Mouse (Mus musculus): ENCODE measurements around the gene Pum1. TPM values are rescaled to one million over a fixed set of nuclear protein-coding genes. Genes with fewer than 3 reads are reported as not detected.

The Pum1 gene
- polyA plus RNA-seq, 1 experiment from 2014 or later = 103 TPM

- H3K4me2 ChIP-seq = no peak overlapping the region
- H3K27me3 ChIP-seq (ENCODE audit: control insufficient read depth, insufficient read depth, low read length) = no peaks in the 10 kb centered on the region
- 86% methylated on average over 3 of the region's 3 CpGs for WGBS
- H3K27ac ChIP-seq (ENCODE audit: low read depth, low read length) = no peak overlapping the region
- H3K36me3 ChIP-seq (ENCODE audit: control insufficient read depth, insufficient read depth, low read length) = peaks cover 6% of the 10 kb centered on the region; the same call in 1 of the 2 replicates
- H3K4me3 ChIP-seq (ENCODE audit: low read depth, low read length) = no peak overlapping the region
- H3K4me1 ChIP-seq (ENCODE audit: control insufficient read depth, insufficient read depth, low read length) = no peaks in the 10 kb centered on the region
- ATAC-seq (ENCODE audit: low FRiP score) (no peak), DNase-seq (ENCODE audit: low spot score, missing footprints) (no peak)
- no peaks in the 10 kb centered on the region for H3K9me3 ChIP-seq (ENCODE audit: control insufficient read depth, low read length)
- no peak overlapping the region for H3K9ac ChIP-seq (ENCODE audit: low read length)
These were observed 43.3 kb downstream of the Pum1 start for GRCm38 (mm10) chr4:130706215-130707000.

DNA sequence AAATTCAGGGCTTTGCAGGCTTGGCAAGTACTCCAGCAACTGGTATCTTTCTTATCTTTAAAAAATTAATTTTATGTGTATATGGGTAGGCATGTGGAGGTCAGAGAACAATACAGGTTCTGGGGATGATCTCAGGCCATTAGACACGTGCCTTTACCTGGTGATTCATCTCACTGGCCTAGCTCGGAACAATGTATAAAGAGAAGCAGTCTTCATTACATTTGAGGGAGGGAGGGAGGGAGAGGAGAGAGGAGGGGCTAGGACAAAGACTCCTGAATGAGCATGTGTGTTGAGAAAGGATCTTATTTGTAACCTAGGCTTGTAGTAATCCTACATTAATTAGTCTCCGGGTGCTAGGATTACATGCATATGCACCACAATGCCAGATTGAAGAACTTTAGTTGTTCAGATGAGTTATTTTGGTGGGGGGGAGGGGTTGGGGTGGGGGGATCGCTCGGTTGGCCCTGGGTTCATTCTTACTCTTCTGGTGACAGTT, 48.3 kb downstream of the Pum1 start:
- no peak overlapping the region for H3K27ac ChIP-seq (ENCODE audit: low read depth, low read length)

DNA sequence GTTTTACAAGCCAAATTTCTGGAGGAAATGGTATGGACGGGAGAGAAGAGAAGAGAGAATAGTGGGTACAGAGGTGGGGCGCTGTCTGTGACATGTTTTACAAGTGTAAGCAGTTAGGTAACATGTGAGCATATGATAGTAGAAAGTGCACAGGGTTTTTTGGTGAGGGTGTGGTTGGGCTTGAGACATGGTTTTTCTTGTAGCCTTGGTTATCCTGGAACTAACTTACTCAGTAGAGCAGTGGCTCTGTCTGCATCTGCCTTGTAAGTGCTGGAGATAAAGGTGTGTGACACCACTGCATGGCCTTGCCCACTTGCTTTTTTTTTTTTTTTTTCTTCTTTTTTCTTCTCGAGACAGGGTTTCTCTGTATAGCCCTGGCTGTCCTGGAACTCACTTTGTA, 49.2 kb downstream of the Pum1 start:
- Histone ChIP-seq H3K4me2 (no peak overlapping the region), H3K9me3 (ENCODE audit: control insufficient read depth, low read length) (no peaks in the 10 kb centered on the region), H3K36me3 (ENCODE audit: control insufficient read depth, insufficient read depth, low read length) (no peaks in the 10 kb centered on the region), H3K27ac (ENCODE audit: low read depth, low read length) (no peak overlapping the region; the same call in 1 of the 2 replicates), H3K27me3 (ENCODE audit: control insufficient read depth, insufficient read depth, low read length) (no peaks in the 10 kb centered on the region), H3K4me1 (ENCODE audit: control insufficient read depth, insufficient read depth, low read length) (no peaks in the 10 kb centered on the region), H3K9ac (ENCODE audit: low read length) (no peak overlapping the region), H3K4me3 (ENCODE audit: low read depth, low read length) (no peak overlapping the region)
- no peak for ATAC-seq (ENCODE audit: low FRiP score)
- 91% methylated on average over 3 of the region's 3 CpGs for WGBS
- DNase-seq (ENCODE audit: low spot score, missing footprints) = no peak

More for the DNA sequence above, 48.3 kb downstream of the Pum1 start:
- 42% methylated on average over 5 of the region's 5 CpGs for WGBS
- Histone ChIP-seq H3K4me1 (ENCODE audit: control insufficient read depth, insufficient read depth, low read length) (no peaks in the 10 kb centered on the region), H3K27me3 (ENCODE audit: control insufficient read depth, insufficient read depth, low read length) (no peaks in the 10 kb centered on the region), H3K36me3 (ENCODE audit: control insufficient read depth, insufficient read depth, low read length) (no peaks in the 10 kb centered on the region), H3K4me2 (no peak overlapping the region), H3K9ac (ENCODE audit: low read length) (no peak overlapping the region), H3K4me3 (ENCODE audit: low read depth, low read length) (no peak overlapping the region), H3K9me3 (ENCODE audit: control insufficient read depth, low read length) (no peaks in the 10 kb centered on the region)
- ATAC-seq (ENCODE audit: low FRiP score) (no peak), DNase-seq (ENCODE audit: low spot score, missing footprints) (no peak)

GRCm38 (mm10) chr4:130713430-130713829, 50.3 kb downstream of the Pum1 start:
- H3K36me3 ChIP-seq (ENCODE audit: control insufficient read depth, insufficient read depth, low read length) = no peaks in the 10 kb centered on the region
- no peaks in the 10 kb centered on the region for H3K4me1 ChIP-seq (ENCODE audit: control insufficient read depth, insufficient read depth, low read length)
- H3K27ac ChIP-seq (ENCODE audit: low read depth, low read length) = no peak overlapping the region
- WGBS = 85% methylated on average over 5 of the region's 5 CpGs
- no peak overlapping the region for H3K9ac ChIP-seq (ENCODE audit: low read length)
- H3K4me2 ChIP-seq = no peak overlapping the region
- no peaks in the 10 kb centered on the region for H3K9me3 ChIP-seq (ENCODE audit: control insufficient read depth, low read length)
- no peak overlapping the region for H3K4me3 ChIP-seq (ENCODE audit: low read depth, low read length)
- H3K27me3 ChIP-seq (ENCODE audit: control insufficient read depth, insufficient read depth, low read length) = no peaks in the 10 kb centered on the region
- DNase-seq (ENCODE audit: low spot score, missing footprints) = no peak
- ATAC-seq (ENCODE audit: low FRiP score) = no peak

DNA sequence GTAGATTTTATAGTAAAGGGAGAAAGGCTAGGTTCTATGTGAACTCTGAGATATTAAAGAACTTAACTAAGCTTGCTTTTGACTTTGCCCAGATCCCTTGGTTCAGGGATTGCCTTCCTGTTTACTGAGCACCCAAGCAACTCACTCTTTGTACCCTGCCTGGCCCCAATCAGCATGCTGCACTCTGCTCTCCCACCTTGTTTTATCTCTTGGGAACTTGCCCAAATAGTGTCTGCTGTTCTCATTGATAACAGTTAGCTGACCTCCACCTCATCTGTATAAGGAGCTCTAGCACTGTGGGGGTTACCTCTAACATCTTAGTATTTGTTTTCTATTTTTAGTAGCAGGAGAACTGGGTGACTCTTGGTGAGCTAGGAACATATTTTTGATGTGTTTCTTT, 52.0 kb downstream of the Pum1 start:
- H3K4me3 ChIP-seq (ENCODE audit: low read depth, low read length) = no peak overlapping the region
- no peaks in the 10 kb centered on the region for H3K36me3 ChIP-seq (ENCODE audit: control insufficient read depth, insufficient read depth, low read length)
- H3K9me3 ChIP-seq (ENCODE audit: control insufficient read depth, low read length) = no peaks in the 10 kb centered on the region
- H3K9ac ChIP-seq (ENCODE audit: low read length) = no peak overlapping the region
- ATAC-seq (ENCODE audit: low FRiP score) = no peak
- no peak overlapping the region for H3K4me2 ChIP-seq
- no peaks in the 10 kb centered on the region for H3K27me3 ChIP-seq (ENCODE audit: control insufficient read depth, insufficient read depth, low read length)
- no peak overlapping the region for H3K27ac ChIP-seq (ENCODE audit: low read depth, low read length)
- peaks cover 9% of the 10 kb centered on the region for H3K4me1 ChIP-seq (ENCODE audit: control insufficient read depth, insufficient read depth, low read length)
- DNase-seq (ENCODE audit: low spot score, missing footprints) = no peak

GRCm38 (mm10) chr4:130715623-130716022, 52.5 kb downstream of the Pum1 start:
- H3K27me3 ChIP-seq (ENCODE audit: control insufficient read depth, insufficient read depth, low read length) = no peaks in the 10 kb centered on the region
- H3K27ac ChIP-seq (ENCODE audit: low read depth, low read length) = no peak overlapping the region
- H3K9me3 ChIP-seq (ENCODE audit: control insufficient read depth, low read length) = no peaks in the 10 kb centered on the region
- H3K4me3 ChIP-seq (ENCODE audit: low read depth, low read length) = no peak overlapping the region
- DNase-seq (ENCODE audit: low spot score, missing footprints) (no peak), ATAC-seq (ENCODE audit: low FRiP score) (no peak)
- peaks cover 12% of the 10 kb centered on the region for H3K4me1 ChIP-seq (ENCODE audit: control insufficient read depth, insufficient read depth, low read length)
- H3K4me2 ChIP-seq = no peak overlapping the region
- H3K36me3 ChIP-seq (ENCODE audit: control insufficient read depth, insufficient read depth, low read length) = no peaks in the 10 kb centered on the region
- H3K9ac ChIP-seq (ENCODE audit: low read length) = no peak overlapping the region

DNA sequence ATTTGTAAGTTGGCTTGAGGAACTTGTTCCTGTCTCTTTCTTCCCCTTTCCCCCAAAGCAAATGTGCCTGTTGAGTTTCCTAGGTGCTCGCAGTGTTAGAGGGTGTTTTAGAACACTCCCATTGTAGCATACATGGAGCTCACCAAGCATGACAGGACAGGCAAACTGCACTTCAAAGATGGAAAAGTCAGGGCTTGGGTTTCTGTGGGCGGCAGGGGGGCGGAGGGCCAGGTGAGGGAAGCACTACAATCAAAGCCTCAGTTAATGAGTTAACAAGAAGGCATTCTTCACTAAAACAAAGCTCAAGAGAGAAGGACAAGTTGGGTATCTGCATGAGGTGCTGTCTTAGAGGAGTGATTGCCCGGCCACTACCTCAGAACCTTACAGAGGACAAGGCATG, 56.2 kb downstream of the Pum1 start:
- no peaks in the 10 kb centered on the region for H3K36me3 ChIP-seq (ENCODE audit: control insufficient read depth, insufficient read depth, low read length)
- H3K9ac ChIP-seq (ENCODE audit: low read length) = no peak overlapping the region
- no peak overlapping the region for H3K27ac ChIP-seq (ENCODE audit: low read depth, low read length)
- H3K4me1 ChIP-seq (ENCODE audit: control insufficient read depth, insufficient read depth, low read length) = peaks cover 32% of the 10 kb centered on the region
- H3K27me3 ChIP-seq (ENCODE audit: control insufficient read depth, insufficient read depth, low read length) = no peaks in the 10 kb centered on the region
- ATAC-seq (ENCODE audit: low FRiP score) (no peak), DNase-seq (ENCODE audit: low spot score, missing footprints) (no peak)
- WGBS = 82% methylated on average over 4 of the region's 4 CpGs
- no peak overlapping the region for H3K4me2 ChIP-seq
- no peak overlapping the region for H3K4me3 ChIP-seq (ENCODE audit: low read depth, low read length)
- no peaks in the 10 kb centered on the region for H3K9me3 ChIP-seq (ENCODE audit: control insufficient read depth, low read length)

- 3% methylated on average over 1 of the region's 1 CpGs for WGBS
- no peaks in the 10 kb centered on the region for H3K9me3 ChIP-seq (ENCODE audit: control insufficient read depth, low read length)
- H3K27me3 ChIP-seq (ENCODE audit: control insufficient read depth, insufficient read depth, low read length) = no peaks in the 10 kb centered on the region
- no peak for DNase-seq (ENCODE audit: low spot score, missing footprints)
- no peak overlapping the region for H3K9ac ChIP-seq (ENCODE audit: low read length)
- H3K27ac ChIP-seq (ENCODE audit: low read depth, low read length) = no peak overlapping the region
- no peak overlapping the region for H3K4me2 ChIP-seq
- no peak for ATAC-seq (ENCODE audit: low FRiP score)
- no peaks in the 10 kb centered on the region for H3K36me3 ChIP-seq (ENCODE audit: control insufficient read depth, insufficient read depth, low read length)
- H3K4me3 ChIP-seq (ENCODE audit: low read depth, low read length) = no peak overlapping the region
- peaks cover 35% of the 10 kb centered on the region for H3K4me1 ChIP-seq (ENCODE audit: control insufficient read depth, insufficient read depth, low read length)
These were observed 59.5 kb downstream of the Pum1 start for GRCm38 (mm10) chr4:130722607-130723006.

DNA sequence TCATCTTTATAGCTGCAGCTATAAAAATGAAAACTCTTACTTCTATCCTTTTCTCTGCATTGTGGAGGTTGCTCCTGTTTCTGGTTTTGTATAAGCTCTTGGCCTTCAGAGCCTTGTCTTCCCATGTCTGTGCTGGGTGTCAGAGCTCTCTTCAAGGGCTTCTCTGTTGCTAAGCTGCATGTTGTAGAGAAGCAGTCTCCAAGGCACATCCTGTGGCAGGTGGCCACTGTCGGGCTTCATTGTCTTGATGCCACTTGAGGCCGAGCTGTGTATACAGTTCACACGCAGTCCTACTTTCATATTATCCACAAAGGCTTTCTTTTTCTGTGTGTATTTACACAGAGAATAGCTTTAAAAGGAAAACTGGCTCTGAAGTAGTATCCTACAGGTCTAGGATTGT, 63.0 kb downstream of the Pum1 start:
- H3K4me2 ChIP-seq = no peak overlapping the region
- H3K27me3 ChIP-seq (ENCODE audit: control insufficient read depth, insufficient read depth, low read length) = no peaks in the 10 kb centered on the region
- no peak overlapping the region for H3K4me3 ChIP-seq (ENCODE audit: low read depth, low read length)
- no peak overlapping the region for H3K9ac ChIP-seq (ENCODE audit: low read length)
- 63% methylated on average over 3 of the region's 3 CpGs for WGBS
- DNase-seq (ENCODE audit: low spot score, missing footprints) (no peak), ATAC-seq (ENCODE audit: low FRiP score) (peak; percentile 59; the same call in 1 of the 2 replicates)
- peaks cover 9% of the 10 kb centered on the region; the same call in 1 of the 2 replicates for H3K36me3 ChIP-seq (ENCODE audit: control insufficient read depth, insufficient read depth, low read length)
- no peaks in the 10 kb centered on the region for H3K9me3 ChIP-seq (ENCODE audit: control insufficient read depth, low read length)
- H3K27ac ChIP-seq (ENCODE audit: low read depth, low read length) = no peak overlapping the region
- peaks cover 18% of the 10 kb centered on the region for H3K4me1 ChIP-seq (ENCODE audit: control insufficient read depth, insufficient read depth, low read length)

Measured in midbrain, embryonic 11.5 days (tissue).